Mouse (Mus musculus): ENCODE data around the gene Qtrt2.

- no peak for TF ChIP-seq CTCF (IDR thresholded peaks at IDR 0.05)
- no peak for TF ChIP-seq EP300 (IDR thresholded peaks at IDR 0.05)
These were observed 44.3 kb downstream of the Qtrt2 start for GRCm38 (mm10) chr16:43882329-43882728.
